Mouse (Mus musculus): Measurements from ENCODE around the gene Cldn4. TPM values are rescaled to one million over a fixed set of nuclear protein-coding genes. Genes with fewer than 3 reads are reported as not detected.

The Cldn4 gene
- polyA plus RNA-seq (2015; fragmentation: Nextera tagmentation; extraction: Ambion mirVana): 0.20 TPM in 1 of 2 replicates, not detected in the other

GRCm38 (mm10) chr5:134946857-134947255, at the start of gene Cldn4:
TSS of gene Cldn4 (minus strand) at chr5:134946934.

GRCm38 (mm10) chr5:134985633-134986297, 39.0 kb upstream of the Cldn4 start, which contains the start of gene Cldn3:
TSS of gene Cldn3 (plus strand) at chr5:134986214.

GRCm38 (mm10) chr5:134932179-134932902, 14.4 kb downstream of the Cldn4 start, which contains the start of gene Mettl27:
TSS of gene Mettl27 (plus strand) at chr5:134932368.

GRCm38 (mm10) chr5:134915311-134915710, 31.4 kb downstream of the Cldn4 start, which contains the start of gene Cldn13:
TSS of gene Cldn13 (minus strand) at chr5:134915526.

GRCm38 (mm10) chr5:134906633-134907032, 40.1 kb downstream of the Cldn4 start, which contains the start of gene Tmem270:
TSS of gene Tmem270 (minus strand) at chr5:134906733.

Other genes with a start within 250 kb of the Cldn4 start
- gene Eln, start 199.6 kb downstream of the Cldn4 start, polyA plus RNA-seq (2015; fragmentation: Nextera tagmentation; extraction: Ambion mirVana): 80.6 and 103 TPM in 2 replicates
- gene Tmem270, start 40.2 kb downstream of the Cldn4 start, polyA plus RNA-seq (2015; fragmentation: Nextera tagmentation; extraction: Ambion mirVana): not detected in 2 replicates
- gene Cldn13, start 31.4 kb downstream of the Cldn4 start, polyA plus RNA-seq (2015; fragmentation: Nextera tagmentation; extraction: Ambion mirVana): not detected in 2 replicates
- 7.4 and 8.1 TPM in 2 replicates for gene Mettl27, start 14.6 kb downstream of the Cldn4 start, polyA plus RNA-seq (2015; fragmentation: Nextera tagmentation; extraction: Ambion mirVana)
- gene Cldn3, start 39.3 kb upstream of the Cldn4 start, polyA plus RNA-seq (2015; fragmentation: Nextera tagmentation; extraction: Ambion mirVana): 3.1 and 3.5 TPM in 2 replicates
- 86.7 and 87.9 TPM in 2 replicates for gene Abhd11, start 62.2 kb upstream of the Cldn4 start, polyA plus RNA-seq (2015; fragmentation: Nextera tagmentation; extraction: Ambion mirVana)
- 122 and 146 TPM in 2 replicates for gene Stx1a, start 76.5 kb upstream of the Cldn4 start, polyA plus RNA-seq (2015; fragmentation: Nextera tagmentation; extraction: Ambion mirVana)
- gene Dnajc30, start 117.3 kb upstream of the Cldn4 start, polyA plus RNA-seq (2015; fragmentation: Nextera tagmentation; extraction: Ambion mirVana): 44.7 and 47.5 TPM in 2 replicates
- 65.6 and 67.6 TPM in 2 replicates for gene Bud23, start 118.0 kb upstream of the Cldn4 start, polyA plus RNA-seq (2015; fragmentation: Nextera tagmentation; extraction: Ambion mirVana)
- 34.3 and 36.6 TPM in 2 replicates for gene Vps37d, start 131.3 kb upstream of the Cldn4 start, polyA plus RNA-seq (2015; fragmentation: Nextera tagmentation; extraction: Ambion mirVana)
- 0.76 and 1.1 TPM in 2 replicates for gene Mlxipl, start 143.0 kb upstream of the Cldn4 start, polyA plus RNA-seq (2015; fragmentation: Nextera tagmentation; extraction: Ambion mirVana)
- 10.6 and 12.5 TPM in 2 replicates for gene Tbl2, start 202.7 kb upstream of the Cldn4 start, polyA plus RNA-seq (2015; fragmentation: Nextera tagmentation; extraction: Ambion mirVana)
- gene Bcl7b, start 221.3 kb upstream of the Cldn4 start, polyA plus RNA-seq (2015; fragmentation: Nextera tagmentation; extraction: Ambion mirVana): 38.0 and 40.4 TPM in 2 replicates
- gene Baz1b, start 240.3 kb upstream of the Cldn4 start, polyA plus RNA-seq (2015; fragmentation: Nextera tagmentation; extraction: Ambion mirVana): 16.2 and 17.8 TPM in 2 replicates